Mouse (Mus musculus): ENCODE measurements around the gene Msx1.

DNA sequence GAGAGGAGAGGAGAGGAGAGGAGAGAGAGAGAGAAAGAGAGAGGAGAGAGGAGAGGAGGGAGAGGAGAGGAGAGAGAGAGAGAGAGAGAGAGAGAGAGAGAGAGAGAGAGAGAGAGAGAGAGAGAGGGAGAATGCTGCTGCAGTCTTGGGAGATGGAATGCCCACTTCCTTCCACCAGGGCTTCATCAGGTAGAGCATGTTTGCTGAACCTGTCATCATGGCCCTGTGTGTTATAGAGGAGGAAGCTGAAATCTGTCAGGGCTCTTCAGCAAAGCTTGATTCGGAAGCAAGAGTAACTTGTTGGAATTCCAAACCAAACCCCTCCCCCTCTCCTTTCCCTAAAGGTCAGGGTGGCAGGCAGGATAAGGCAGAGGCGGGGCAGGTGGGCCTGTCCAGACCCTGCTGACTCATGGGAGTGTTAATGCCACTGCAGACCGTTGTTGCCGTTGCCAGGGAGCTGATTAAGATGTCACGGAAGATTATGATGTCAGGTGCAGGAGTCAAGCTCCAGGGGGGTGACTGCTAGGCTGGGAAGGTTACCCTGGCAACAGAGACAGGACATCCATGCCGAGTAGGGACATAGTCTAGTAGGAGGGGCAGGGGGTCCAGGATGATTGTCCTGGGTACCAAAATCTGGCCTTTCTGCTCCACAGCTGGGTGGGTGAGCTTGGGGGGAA, 11.3 kb upstream of the Msx1 start:
- no peak for TF ChIP-seq POLR2A (IDR thresholded peaks at IDR 0.05; ENCODE audit: insufficient read depth, low read depth, low read length)
- no peak for TF ChIP-seq EP300 (IDR thresholded peaks at IDR 0.05; ENCODE audit: insufficient read depth, low read depth, low read length)
